Mouse (Mus musculus): ENCODE measurements around the gene Ntrk2. TPM values are rescaled to one million over a fixed set of nuclear protein-coding genes. Genes with fewer than 3 reads are reported as not detected.
A peak's percentile ranks its signal among the peaks of the same experiment; 100 is the strongest.

Gene Ntrk2
- total and polyA plus RNA-seq, 2 experiments from 2014 or later = 141 to 207 TPM

- H3K27ac ChIP-seq (ENCODE audit: low read depth, low read length) = no peak overlapping the region
- no peak overlapping the region for H3K4me3 ChIP-seq (ENCODE audit: low read depth, low read length)
- H3K36me3 ChIP-seq (ENCODE audit: insufficient read depth, low read length) = no peaks in the 10 kb centered on the region
- ATAC-seq (ENCODE audit: low FRiP score) (no peak), DNase-seq (ENCODE audit: low spot score) (no peak)
- peaks cover 5% of the 10 kb centered on the region for H3K4me1 ChIP-seq (ENCODE audit: insufficient read depth, low read length)
- no peaks in the 10 kb centered on the region for H3K9me3 ChIP-seq (ENCODE audit: low read length)
- H3K27me3 ChIP-seq (ENCODE audit: insufficient read depth, low read length) = no peaks in the 10 kb centered on the region
- TF ChIP-seq CTCF (IDR thresholded peaks at IDR 0.05) = no peak
- H3K9ac ChIP-seq (replicated peaks; ENCODE audit: low read length, poor library complexity, severe bottlenecking) = no peak overlapping the region
- WGBS = 65% methylated on average over 11 of the region's 11 CpGs
- H3K4me2 ChIP-seq (ENCODE audit: low read depth, low read length, poor library complexity, severe bottlenecking) = no peak overlapping the region
These were observed 193.1 kb downstream of the Ntrk2 start for GRCm38 (mm10) chr13:58999373-59000053.

GRCm38 (mm10) chr13:59002943-59003806, 196.8 kb downstream of the Ntrk2 start:
- Histone ChIP-seq H3K4me3 (ENCODE audit: low read depth, low read length) (no peak overlapping the region), H3K9me3 (ENCODE audit: low read length) (no peaks in the 10 kb centered on the region), H3K4me1 (ENCODE audit: insufficient read depth, low read length) (peaks cover 6% of the 10 kb centered on the region), H3K27me3 (ENCODE audit: insufficient read depth, low read length) (no peaks in the 10 kb centered on the region), H3K4me2 (ENCODE audit: low read depth, low read length, poor library complexity, severe bottlenecking) (no peak overlapping the region), H3K9ac (replicated peaks; ENCODE audit: low read length, poor library complexity, severe bottlenecking) (no peak overlapping the region), H3K36me3 (ENCODE audit: insufficient read depth, low read length) (no peaks in the 10 kb centered on the region), H3K27ac (ENCODE audit: low read depth, low read length) (no peak overlapping the region; the same call in 1 of the 2 replicates)
- TF ChIP-seq CTCF (IDR thresholded peaks at IDR 0.05) = no peak
- DNase-seq (ENCODE audit: low spot score) (no peak), ATAC-seq (ENCODE audit: low FRiP score) (no peak)
- WGBS = 58% methylated on average over 12 of the region's 12 CpGs

GRCm38 (mm10) chr13:59003807-59004173, 197.4 kb downstream of the Ntrk2 start:
- no peak for ATAC-seq (ENCODE audit: low FRiP score)
- no peak overlapping the region; the same call in 1 of the 2 replicates for H3K27ac ChIP-seq (ENCODE audit: low read depth, low read length)
- H3K9me3 ChIP-seq (ENCODE audit: low read length) = no peaks in the 10 kb centered on the region
- TF ChIP-seq CTCF (IDR thresholded peaks at IDR 0.05) = no peak
- no peak overlapping the region for H3K4me2 ChIP-seq (ENCODE audit: low read depth, low read length, poor library complexity, severe bottlenecking)
- peak; percentile 24 for DNase-seq (ENCODE audit: low spot score)
- no peak overlapping the region for H3K9ac ChIP-seq (replicated peaks; ENCODE audit: low read length, poor library complexity, severe bottlenecking)
- peaks cover 6% of the 10 kb centered on the region for H3K4me1 ChIP-seq (ENCODE audit: insufficient read depth, low read length)
- no peaks in the 10 kb centered on the region for H3K27me3 ChIP-seq (ENCODE audit: insufficient read depth, low read length)
- H3K4me3 ChIP-seq (ENCODE audit: low read depth, low read length) = no peak overlapping the region
- no peaks in the 10 kb centered on the region for H3K36me3 ChIP-seq (ENCODE audit: insufficient read depth, low read length)
- WGBS = 55% methylated on average over 6 of the region's 6 CpGs

DNA sequence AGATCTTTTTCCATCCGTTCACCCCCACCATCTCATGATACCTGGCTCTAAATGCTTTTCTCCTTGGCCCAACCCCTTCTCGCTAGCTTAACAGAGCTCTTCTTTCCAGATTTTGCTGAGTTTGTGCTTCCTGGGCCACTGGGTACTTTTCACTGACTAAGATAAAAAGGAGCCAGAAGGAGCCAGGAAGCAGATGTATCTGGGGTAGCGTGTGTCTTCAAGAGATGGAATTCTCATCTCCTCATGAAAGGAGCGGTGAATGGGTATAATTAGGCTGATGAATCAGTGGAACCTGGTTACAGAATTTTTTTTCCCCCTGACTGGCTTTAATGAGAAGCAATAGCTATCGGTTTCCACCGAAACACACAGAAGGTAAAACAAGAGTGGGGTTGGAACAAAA, 198.2 kb downstream of the Ntrk2 start:
- Histone ChIP-seq H3K27ac (ENCODE audit: low read depth, low read length) (no peak overlapping the region), H3K27me3 (ENCODE audit: insufficient read depth, low read length) (no peaks in the 10 kb centered on the region), H3K9me3 (ENCODE audit: low read length) (no peaks in the 10 kb centered on the region), H3K36me3 (ENCODE audit: insufficient read depth, low read length) (no peaks in the 10 kb centered on the region), H3K9ac (replicated peaks; ENCODE audit: low read length, poor library complexity, severe bottlenecking) (no peak overlapping the region), H3K4me1 (ENCODE audit: insufficient read depth, low read length) (peaks cover 6% of the 10 kb centered on the region; the same call in 1 of the 2 replicates), H3K4me3 (ENCODE audit: low read depth, low read length) (no peak overlapping the region), H3K4me2 (ENCODE audit: low read depth, low read length, poor library complexity, severe bottlenecking) (no peak overlapping the region)
- WGBS = 69% methylated on average over 6 of the region's 6 CpGs
- ATAC-seq (ENCODE audit: low FRiP score) (no peak), DNase-seq (ENCODE audit: low spot score) (no peak)
- TF ChIP-seq CTCF (IDR thresholded peaks at IDR 0.05) = no peak

DNA sequence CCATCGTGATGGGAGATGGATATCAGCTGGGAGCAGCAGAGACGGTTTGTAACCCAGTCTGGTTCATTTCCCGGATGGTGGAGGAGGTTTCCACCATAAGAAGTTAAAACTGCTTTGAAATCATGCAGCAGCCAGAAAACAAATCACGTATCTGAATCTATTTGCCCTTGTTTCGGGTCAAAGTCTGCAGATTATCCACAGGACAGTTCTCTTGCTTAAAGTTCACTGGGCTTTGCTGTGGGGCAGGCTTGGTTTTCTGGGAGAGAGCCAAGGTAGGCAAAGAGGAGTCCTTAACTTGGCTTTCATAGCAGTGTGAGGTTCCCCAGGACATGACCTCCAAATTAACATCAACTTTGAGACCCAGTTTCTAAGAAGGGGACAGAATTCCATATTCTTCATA, 203.5 kb downstream of the Ntrk2 start:
- Histone ChIP-seq H3K4me3 (ENCODE audit: low read depth, low read length) (no peak overlapping the region), H3K4me2 (ENCODE audit: low read depth, low read length, poor library complexity, severe bottlenecking) (no peak overlapping the region), H3K36me3 (ENCODE audit: insufficient read depth, low read length) (no peaks in the 10 kb centered on the region), H3K27ac (ENCODE audit: low read depth, low read length) (peak overlapping the region; percentile 85), H3K27me3 (ENCODE audit: insufficient read depth, low read length) (no peaks in the 10 kb centered on the region), H3K9ac (replicated peaks; ENCODE audit: low read length, poor library complexity, severe bottlenecking) (no peak overlapping the region), H3K9me3 (ENCODE audit: low read length) (no peaks in the 10 kb centered on the region), H3K4me1 (ENCODE audit: insufficient read depth, low read length) (peaks cover 13% of the 10 kb centered on the region; the same call in 1 of the 2 replicates)
- 86% methylated on average over 5 of the region's 5 CpGs for WGBS
- no peak for TF ChIP-seq CTCF (IDR thresholded peaks at IDR 0.05)
- DNase-seq (ENCODE audit: low spot score) (no peak), ATAC-seq (ENCODE audit: low FRiP score) (no peak)
